Mouse (Mus musculus): Measurements from ENCODE around the gene Lnx1. TPM values are rescaled to one million over a fixed set of nuclear protein-coding genes. Genes with fewer than 3 reads are reported as not detected.

Lnx1 gene
- polyA plus RNA-seq, 1 experiment from 2014 or later = 2.7 TPM

GRCm38 (mm10) chr5:74617816-74618572, 84.7 kb downstream of the Lnx1 start:
- no peak for ATAC-seq (replicated peaks)
- Histone ChIP-seq H3K27me3 (no peaks in the 10 kb centered on the region), H3K9ac (replicated peaks) (no peak overlapping the region), H3K9me3 (no peaks in the 10 kb centered on the region), H3K4me2 (replicated peaks) (no peak overlapping the region), H3K4me1 (peaks cover 13% of the 10 kb centered on the region), H3K27ac (replicated peaks) (no peak overlapping the region), H3K36me3 (no peaks in the 10 kb centered on the region), H3K4me3 (no peak overlapping the region)
- WGBS = 74% methylated on average over 11 of the region's 13 CpGs

- peaks cover 13% of the 10 kb centered on the region for H3K4me1 ChIP-seq
- H3K27me3 ChIP-seq = no peaks in the 10 kb centered on the region
- 51% methylated on average over 18 of the region's 18 CpGs for WGBS
- H3K4me3 ChIP-seq = no peak overlapping the region
- ATAC-seq (replicated peaks) = peak; percentile 89
- H3K4me2 ChIP-seq (replicated peaks) = peak overlapping the region; percentile 26
- no peaks in the 10 kb centered on the region for H3K9me3 ChIP-seq
- peak overlapping the region; percentile 41 for H3K27ac ChIP-seq (replicated peaks)
- no peak overlapping the region for H3K9ac ChIP-seq (replicated peaks)
- H3K36me3 ChIP-seq = no peaks in the 10 kb centered on the region
These were observed 89.1 kb downstream of the Lnx1 start for GRCm38 (mm10) chr5:74613491-74614151.

GRCm38 (mm10) chr5:74612713-74613112, 90.0 kb downstream of the Lnx1 start:
- no peak overlapping the region for H3K4me3 ChIP-seq
- no peaks in the 10 kb centered on the region for H3K27me3 ChIP-seq
- 87% methylated on average over 5 of the region's 5 CpGs for WGBS
- H3K4me1 ChIP-seq = peaks cover 13% of the 10 kb centered on the region
- H3K9me3 ChIP-seq = no peaks in the 10 kb centered on the region
- no peak for ATAC-seq (replicated peaks)
- H3K36me3 ChIP-seq = no peaks in the 10 kb centered on the region
- no peak overlapping the region for H3K27ac ChIP-seq (replicated peaks)
- H3K4me2 ChIP-seq (replicated peaks) = no peak overlapping the region
- H3K9ac ChIP-seq (replicated peaks) = no peak overlapping the region

- Histone ChIP-seq H3K4me1 (peaks cover 13% of the 10 kb centered on the region), H3K9me3 (no peaks in the 10 kb centered on the region), H3K4me3 (no peak overlapping the region), H3K9ac (replicated peaks) (no peak overlapping the region), H3K4me2 (replicated peaks) (no peak overlapping the region), H3K27ac (replicated peaks) (no peak overlapping the region), H3K27me3 (no peaks in the 10 kb centered on the region), H3K36me3 (no peaks in the 10 kb centered on the region)
- WGBS = 89% methylated on average over 10 of the region's 10 CpGs
- ATAC-seq (replicated peaks) = no peak
These were observed 92.2 kb downstream of the Lnx1 start for GRCm38 (mm10) chr5:74610511-74610910.

- Histone ChIP-seq H3K4me3 (no peak overlapping the region), H3K9me3 (no peaks in the 10 kb centered on the region; the same call in 1 of the 2 replicates), H3K4me1 (no peaks in the 10 kb centered on the region), H3K27ac (replicated peaks) (no peak overlapping the region), H3K9ac (replicated peaks) (no peak overlapping the region), H3K36me3 (no peaks in the 10 kb centered on the region), H3K27me3 (no peaks in the 10 kb centered on the region), H3K4me2 (replicated peaks) (no peak overlapping the region)
- WGBS = 82% methylated on average over 8 of the region's 8 CpGs
- ATAC-seq (replicated peaks) = no peak
These were observed 96.5 kb downstream of the Lnx1 start for GRCm38 (mm10) chr5:74606213-74606612.

- H3K4me3 ChIP-seq = no peak overlapping the region
- H3K9ac ChIP-seq (replicated peaks) = no peak overlapping the region
- 88% methylated on average over 4 of the region's 4 CpGs for WGBS
- ATAC-seq (replicated peaks) = no peak
- H3K27me3 ChIP-seq = no peaks in the 10 kb centered on the region
- H3K4me1 ChIP-seq = no peaks in the 10 kb centered on the region
- 0 out of 2 replicates have a peak, but pooled peaks cover 6% of the 10 kb centered on the region for H3K36me3 ChIP-seq
- no peak overlapping the region for H3K27ac ChIP-seq (replicated peaks)
- H3K4me2 ChIP-seq (replicated peaks) = no peak overlapping the region
- H3K9me3 ChIP-seq = no peaks in the 10 kb centered on the region; the same call in 1 of the 2 replicates
These were observed 99.4 kb downstream of the Lnx1 start for GRCm38 (mm10) chr5:74603306-74603705.

- H3K27ac ChIP-seq (replicated peaks) = no peak overlapping the region
- no peaks in the 10 kb centered on the region for H3K4me1 ChIP-seq
- no peak for ATAC-seq (replicated peaks)
- H3K9me3 ChIP-seq = no peaks in the 10 kb centered on the region; the same call in 1 of the 2 replicates
- no peaks in the 10 kb centered on the region for H3K27me3 ChIP-seq
- H3K4me3 ChIP-seq = no peak overlapping the region
- WGBS = 89% methylated on average over 10 of the region's 10 CpGs
- H3K9ac ChIP-seq (replicated peaks) = no peak overlapping the region
- H3K36me3 ChIP-seq = peaks cover 10% of the 10 kb centered on the region; the same call in 1 of the 2 replicates
- no peak overlapping the region for H3K4me2 ChIP-seq (replicated peaks)
These were observed 100.3 kb downstream of the Lnx1 start for GRCm38 (mm10) chr5:74602371-74602770.

GRCm38 (mm10) chr5:74601965-74602364, 100.7 kb downstream of the Lnx1 start:
- peaks cover 13% of the 10 kb centered on the region; the same call in 1 of the 2 replicates for H3K36me3 ChIP-seq
- H3K27ac ChIP-seq (replicated peaks) = no peak overlapping the region
- H3K27me3 ChIP-seq = no peaks in the 10 kb centered on the region
- H3K4me1 ChIP-seq = no peaks in the 10 kb centered on the region
- 91% methylated on average over 6 of the region's 6 CpGs for WGBS
- no peak overlapping the region for H3K4me3 ChIP-seq
- no peak for ATAC-seq (replicated peaks)
- H3K4me2 ChIP-seq (replicated peaks) = no peak overlapping the region
- H3K9me3 ChIP-seq = no peaks in the 10 kb centered on the region; the same call in 1 of the 2 replicates
- H3K9ac ChIP-seq (replicated peaks) = no peak overlapping the region

GRCm38 (mm10) chr5:74601171-74601570, 101.5 kb downstream of the Lnx1 start:
- Histone ChIP-seq H3K27ac (replicated peaks) (no peak overlapping the region), H3K4me2 (replicated peaks) (no peak overlapping the region), H3K27me3 (no peaks in the 10 kb centered on the region), H3K9ac (replicated peaks) (no peak overlapping the region), H3K36me3 (peaks cover 19% of the 10 kb centered on the region), H3K4me3 (no peak overlapping the region), H3K4me1 (no peaks in the 10 kb centered on the region), H3K9me3 (no peaks in the 10 kb centered on the region; the same call in 1 of the 2 replicates)
- ATAC-seq (replicated peaks) = no peak
- 86% methylated on average over 3 of the region's 3 CpGs for WGBS

GRCm38 (mm10) chr5:74600010-74600409, 102.7 kb downstream of the Lnx1 start:
- Histone ChIP-seq H3K9ac (replicated peaks) (no peak overlapping the region), H3K4me1 (no peaks in the 10 kb centered on the region), H3K4me2 (replicated peaks) (no peak overlapping the region), H3K4me3 (no peak overlapping the region), H3K27me3 (no peaks in the 10 kb centered on the region), H3K27ac (replicated peaks) (no peak overlapping the region), H3K36me3 (peaks cover 25% of the 10 kb centered on the region), H3K9me3 (no peaks in the 10 kb centered on the region; the same call in 1 of the 2 replicates)
- 81% methylated on average over 5 of the region's 5 CpGs for WGBS
- no peak for ATAC-seq (replicated peaks)

GRCm38 (mm10) chr5:74593147-74593546, 109.6 kb downstream of the Lnx1 start:
- WGBS = 89% methylated on average over 8 of the region's 8 CpGs
- Histone ChIP-seq H3K9me3 (no peaks in the 10 kb centered on the region), H3K9ac (replicated peaks) (no peak overlapping the region), H3K27me3 (no peaks in the 10 kb centered on the region), H3K4me3 (no peak overlapping the region), H3K27ac (replicated peaks) (no peak overlapping the region), H3K4me2 (replicated peaks) (no peak overlapping the region), H3K4me1 (no peaks in the 10 kb centered on the region), H3K36me3 (peaks cover 56% of the 10 kb centered on the region)
- ATAC-seq (replicated peaks) = no peak

- Histone ChIP-seq H3K4me2 (replicated peaks) (no peak overlapping the region), H3K4me1 (no peaks in the 10 kb centered on the region), H3K27ac (replicated peaks) (no peak overlapping the region), H3K27me3 (no peaks in the 10 kb centered on the region), H3K9ac (replicated peaks) (no peak overlapping the region), H3K36me3 (peaks cover 50% of the 10 kb centered on the region), H3K4me3 (no peak overlapping the region), H3K9me3 (no peaks in the 10 kb centered on the region)
- ATAC-seq (replicated peaks) = no peak
- WGBS = 93% methylated on average over 5 of the region's 5 CpGs
These were observed 111.3 kb downstream of the Lnx1 start for GRCm38 (mm10) chr5:74591413-74591812.
